Mouse (Mus musculus) liver, adult 2 months (tissue): ENCODE results near the gene Ctdspl.

ENCODE experiments used
- CTCF ChIP-seq: fragments of 200-500 bp; IDR thresholded peaks from 2 replicates; pipeline ENCODE4 v1.5.1; 2011; ENCODE audit warnings: low read depth, low read length, control low read depth
- POLR2A ChIP-seq: fragments of 200-500 bp; IDR thresholded peaks from 2 replicates; pipeline ENCODE4 v1.6.1; 2011; ENCODE audit warnings: low read length, control low read depth; ENCODE audit not compliant: insufficient read depth; ENCODE audit errors: extremely low read depth

DNA sequence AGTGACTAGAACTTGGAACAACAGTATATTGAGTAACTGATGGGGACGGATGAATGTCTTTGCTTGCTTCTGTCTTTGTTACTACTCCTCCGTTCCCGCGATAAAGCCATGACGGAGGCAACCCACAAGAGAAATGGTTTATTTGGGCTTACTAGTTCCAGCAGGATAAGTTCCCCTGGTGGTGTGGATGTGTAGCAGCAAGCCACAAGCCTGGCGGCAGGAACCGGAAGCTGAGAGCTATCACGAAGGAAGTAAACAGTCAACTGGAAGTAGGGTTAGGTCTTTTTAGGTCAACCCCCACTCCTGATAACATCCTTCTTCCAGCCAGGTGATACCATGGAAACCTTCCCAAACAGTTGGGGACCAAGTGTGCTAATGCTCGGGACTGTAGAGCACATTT, 7.5 kb downstream of the Ctdspl start:
- TF ChIP-seq CTCF (peak; percentile 22; the same call in 1 of the 2 replicates), POLR2A (no peak)
